Mouse (Mus musculus): ENCODE results near the gene Arhgef10l. TPM values are rescaled to one million over a fixed set of nuclear protein-coding genes. Genes with fewer than 3 reads are reported as not detected.
"Not testable (repeated sequence)": the region's sequence is repeated elsewhere in the genome, so short reads cannot be mapped to it uniquely, and the experiment has no call there.

The Arhgef10l gene
- polyA plus RNA-seq, 1 experiment: 29.1 TPM

DNA sequence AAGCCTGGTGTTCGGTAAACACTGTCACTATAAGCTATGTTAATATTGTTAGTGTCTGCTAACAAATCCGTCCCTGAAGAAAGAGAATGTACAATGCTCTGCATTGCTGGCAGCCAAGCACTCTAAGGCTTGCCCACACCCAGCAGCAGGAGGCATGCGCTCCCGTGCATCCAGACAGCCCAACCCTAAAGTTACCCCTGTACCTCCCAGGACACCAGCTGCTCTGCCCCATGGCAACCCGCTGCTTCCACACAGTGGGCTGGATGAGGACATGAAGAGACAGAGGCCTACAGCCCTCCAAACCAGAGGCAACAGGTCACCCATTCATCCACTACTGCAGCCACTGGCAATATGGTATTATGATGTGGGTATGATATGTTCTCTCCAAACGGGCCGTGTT, 60.0 kb downstream of the Arhgef10l start:
- DNase-seq (ENCODE audit: low read depth): no peak

DNA sequence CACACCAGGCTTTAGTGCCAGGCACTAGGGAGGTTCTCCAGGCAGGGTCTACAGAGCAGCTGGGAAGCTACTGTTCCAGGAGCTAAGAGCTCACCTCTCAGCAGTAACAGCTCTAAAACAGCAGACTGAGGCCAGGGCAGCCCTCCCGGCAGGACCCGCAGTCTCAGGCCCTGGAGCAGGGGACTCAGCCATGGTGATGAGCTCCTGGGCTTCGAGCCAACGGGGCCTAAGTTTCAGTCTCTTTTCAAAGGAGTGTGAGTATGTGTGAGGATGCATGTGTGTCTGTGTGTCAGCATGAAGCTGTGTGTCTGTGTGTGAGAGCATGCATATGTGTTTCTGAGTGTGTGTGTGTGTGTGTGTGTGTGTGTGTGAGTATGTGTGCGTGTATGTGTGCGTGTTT, 60.6 kb downstream of the Arhgef10l start:
- no peak for DNase-seq (ENCODE audit: low read depth)

DNA sequence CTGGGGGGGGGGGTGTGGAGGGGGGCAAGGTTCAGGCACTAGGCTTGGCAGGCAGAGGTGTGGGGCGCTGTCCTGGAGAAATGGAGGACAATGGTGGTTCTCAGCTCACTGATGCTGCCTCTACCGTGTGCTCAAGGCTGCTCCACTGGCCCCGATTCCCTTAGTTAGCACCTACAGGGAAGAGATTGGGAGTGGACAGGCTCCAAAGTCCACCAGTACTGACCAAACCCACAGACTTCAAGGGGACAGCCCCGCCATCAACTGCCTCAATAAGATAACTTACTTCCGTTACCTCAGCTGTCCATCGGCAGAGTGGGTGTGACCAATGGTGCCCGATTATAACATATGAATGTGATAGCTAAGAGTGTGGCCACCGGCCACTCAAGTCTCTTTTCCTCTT, 61.3 kb downstream of the Arhgef10l start:
- DNase-seq (ENCODE audit: low read depth): no peak

DNA sequence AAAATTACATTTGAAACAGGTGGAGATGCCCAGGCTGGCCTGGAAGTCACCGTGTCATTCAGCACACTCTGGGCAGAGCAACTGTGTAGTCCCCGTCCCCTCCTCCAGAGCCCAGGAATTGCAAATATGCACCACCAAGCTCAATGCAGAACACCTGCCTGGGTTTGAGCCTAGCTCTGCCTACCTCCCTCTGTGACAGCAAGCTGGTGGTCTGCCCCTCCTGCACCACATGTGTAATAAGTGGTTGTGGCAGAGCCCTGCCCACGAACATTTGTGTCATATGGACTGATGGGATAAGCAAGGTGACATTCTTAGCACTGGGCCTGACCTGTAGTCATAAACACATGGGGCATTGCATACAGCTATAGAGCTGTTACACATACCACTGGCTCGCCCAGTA, 63.8 kb downstream of the Arhgef10l start:
- DNase-seq (ENCODE audit: low read depth): no peak

DNA sequence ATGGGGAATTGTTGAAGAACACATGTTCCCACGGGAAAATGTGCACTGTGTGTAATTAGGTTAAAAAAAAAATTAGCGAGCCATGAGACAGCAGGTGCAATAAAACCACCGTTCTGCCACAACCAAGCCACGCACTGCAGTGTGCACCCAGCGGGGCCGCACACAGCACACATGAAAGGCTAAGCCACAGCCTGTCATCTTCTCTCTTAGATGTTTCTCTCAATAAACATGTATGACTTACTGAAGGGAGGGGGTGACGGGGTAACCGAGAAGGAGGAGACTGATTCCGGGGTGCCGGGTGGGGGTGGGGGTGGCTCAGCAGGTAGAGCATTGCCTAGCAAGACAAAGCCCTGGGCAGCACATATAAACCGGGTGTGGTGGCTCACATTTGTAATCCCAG, 64.7 kb downstream of the Arhgef10l start:
- no peak for DNase-seq (ENCODE audit: low read depth)

DNA sequence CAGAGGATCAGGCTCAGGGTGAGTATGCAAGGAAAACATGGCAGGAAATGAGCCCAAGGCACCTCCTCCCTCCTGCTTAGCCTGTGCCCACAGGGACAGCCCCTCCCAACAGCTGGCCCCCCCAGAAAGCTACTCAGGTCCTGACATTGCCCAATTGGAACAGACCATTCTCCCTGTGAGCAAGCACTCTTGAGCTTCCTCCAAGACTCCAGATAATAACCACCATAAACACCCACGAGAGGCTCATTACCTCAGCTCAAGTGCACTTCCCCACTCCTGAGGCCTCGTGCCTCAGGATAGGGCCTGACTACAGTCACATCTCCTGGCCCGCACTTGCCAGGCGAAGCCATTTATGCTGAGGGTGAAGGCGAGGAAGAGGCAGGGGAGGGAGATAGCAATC, 67.0 kb downstream of the Arhgef10l start:
- no peak for DNase-seq (ENCODE audit: low read depth)

DNA sequence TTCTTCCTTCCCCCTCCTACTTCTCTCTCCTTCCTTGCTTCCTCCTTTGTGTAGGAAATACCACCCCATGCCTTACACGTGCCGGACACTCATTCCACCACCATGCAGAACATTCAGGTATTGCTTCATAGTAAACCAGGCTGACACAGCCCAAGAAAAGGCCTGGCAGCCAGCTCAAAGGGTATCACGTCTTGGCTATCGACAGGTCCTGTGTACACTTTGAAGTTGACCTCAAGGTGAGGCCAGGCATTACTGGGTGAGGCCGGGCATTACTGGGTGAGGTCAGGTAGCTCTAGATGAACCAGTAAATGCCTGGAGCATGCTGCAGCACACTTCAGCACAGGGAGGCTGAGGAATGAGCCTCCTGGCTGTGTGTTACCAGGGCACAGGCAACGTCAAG, 67.9 kb downstream of the Arhgef10l start:
- no peak for DNase-seq (ENCODE audit: low read depth)

DNA sequence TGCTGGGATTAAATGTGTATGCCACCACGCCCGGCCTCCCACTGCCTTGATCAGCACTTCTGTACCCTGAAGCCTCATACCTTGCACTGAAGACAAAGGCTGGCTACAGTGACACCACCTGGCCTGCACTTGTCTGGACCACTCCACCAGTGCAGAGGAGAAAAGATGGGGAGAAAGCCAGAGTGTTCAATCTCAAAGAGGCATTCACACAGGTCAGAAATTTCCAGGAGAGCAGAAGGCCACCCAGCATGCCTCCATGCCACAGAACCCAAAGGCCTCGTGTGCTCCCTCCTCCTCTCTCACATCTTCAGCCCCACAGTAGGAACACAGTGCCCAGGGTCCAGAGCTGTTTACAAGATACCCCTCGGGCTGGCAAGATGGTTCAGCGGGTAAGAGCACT, 68.4 kb downstream of the Arhgef10l start:
- no peak for DNase-seq (ENCODE audit: low read depth)

DNA sequence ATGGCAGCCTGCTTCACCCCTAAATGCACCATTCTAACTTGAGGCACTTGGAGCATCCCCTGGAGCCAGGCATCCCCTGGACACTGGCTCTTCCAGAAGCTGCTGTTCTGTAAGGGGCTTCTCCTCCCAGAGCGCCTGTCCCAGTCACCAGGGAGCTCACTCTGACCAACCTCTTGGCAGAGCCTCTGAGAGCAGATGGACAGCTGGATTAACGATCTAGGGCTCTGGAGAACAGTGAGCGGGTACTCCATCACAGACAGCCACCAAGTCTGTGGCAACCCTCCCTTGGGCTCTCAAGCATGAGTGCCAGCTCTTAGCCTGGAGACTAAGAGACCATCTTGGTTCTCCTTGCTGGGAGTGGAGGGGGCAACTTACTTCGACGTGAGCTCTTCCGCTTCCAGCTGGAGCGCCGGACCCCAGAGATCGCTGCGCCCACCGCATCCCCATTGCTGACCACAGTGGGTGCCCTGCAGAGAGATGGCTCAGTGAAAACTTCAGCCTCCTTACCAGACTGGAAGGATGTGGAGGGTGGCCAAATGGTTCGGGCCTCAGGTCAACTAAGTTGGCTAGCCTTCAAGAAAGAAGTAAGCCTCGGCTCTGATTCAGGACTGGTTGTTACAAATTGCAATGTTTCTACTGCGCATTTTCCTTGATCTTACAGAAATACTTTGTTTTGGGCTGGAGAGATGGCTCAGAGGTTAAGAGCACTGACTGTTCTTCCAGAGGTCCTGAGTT, 71.9 kb downstream of the Arhgef10l start:
- no peak for DNase-seq (ENCODE audit: low read depth)

DNA sequence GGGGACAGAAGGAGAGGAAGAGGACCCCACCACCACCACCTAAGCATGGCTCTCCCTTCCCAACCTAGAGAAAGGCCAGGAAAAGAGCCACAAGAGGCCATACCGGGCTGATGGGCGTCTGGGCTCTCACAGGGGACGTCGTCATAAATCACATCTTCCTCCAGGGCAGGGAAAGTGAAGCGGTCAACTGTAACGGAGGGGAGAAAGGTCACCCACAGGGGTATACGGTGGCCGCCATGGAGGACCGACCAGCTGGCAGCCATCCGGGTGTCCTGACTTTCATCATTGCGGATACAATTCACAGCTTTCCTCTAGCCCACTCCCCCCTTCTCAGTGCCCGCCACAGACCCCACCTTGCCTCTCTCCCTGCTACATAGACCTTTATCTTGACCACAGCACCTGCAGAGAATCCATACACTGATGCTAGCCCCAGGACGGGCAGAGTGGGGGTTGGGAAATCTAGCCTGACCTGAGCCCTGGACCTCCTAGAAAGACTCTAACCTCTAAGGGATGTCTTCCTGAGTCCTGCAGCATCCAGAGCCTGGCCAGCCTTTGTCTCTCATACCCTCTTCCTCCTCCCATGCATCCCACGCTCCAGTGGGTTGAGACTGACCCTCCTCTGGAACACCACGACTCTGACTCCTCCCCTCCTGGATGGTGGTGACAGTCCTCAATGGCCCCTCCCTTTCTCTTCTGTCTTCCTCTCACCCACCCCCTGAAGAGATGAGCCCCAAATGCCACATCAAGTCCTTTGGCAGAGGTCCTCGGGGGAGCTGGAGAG, 72.6 kb downstream of the Arhgef10l start:
- DNase-seq (ENCODE audit: low read depth): no peak

DNA sequence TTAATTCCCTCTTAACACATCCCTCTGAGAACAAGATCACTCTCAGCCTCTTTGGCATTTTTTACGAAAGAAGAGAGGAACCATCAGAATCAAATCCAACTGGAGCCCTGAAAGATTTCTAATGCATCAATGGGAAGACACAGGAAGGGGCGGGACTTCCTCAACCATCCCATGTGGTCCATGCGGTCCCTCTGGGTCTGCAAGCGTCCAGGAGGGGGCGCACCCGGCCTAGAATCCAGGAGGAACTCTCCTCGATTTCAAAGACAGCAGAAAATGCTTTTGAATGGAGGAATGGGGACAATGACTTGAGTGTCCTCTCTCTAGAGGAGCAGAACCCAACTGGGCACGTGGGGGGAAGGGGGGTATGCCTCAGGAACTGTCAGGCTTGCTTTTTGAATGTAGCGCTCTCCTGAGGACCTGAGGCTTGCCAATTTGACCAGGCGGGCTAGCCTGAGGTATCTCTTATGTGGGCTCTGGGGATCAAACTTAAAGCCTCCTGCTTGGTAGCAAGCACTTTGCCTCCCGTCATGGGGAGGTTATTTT, 73.5 kb downstream of the Arhgef10l start:
- DNase-seq (ENCODE audit: low read depth): no peak

DNA sequence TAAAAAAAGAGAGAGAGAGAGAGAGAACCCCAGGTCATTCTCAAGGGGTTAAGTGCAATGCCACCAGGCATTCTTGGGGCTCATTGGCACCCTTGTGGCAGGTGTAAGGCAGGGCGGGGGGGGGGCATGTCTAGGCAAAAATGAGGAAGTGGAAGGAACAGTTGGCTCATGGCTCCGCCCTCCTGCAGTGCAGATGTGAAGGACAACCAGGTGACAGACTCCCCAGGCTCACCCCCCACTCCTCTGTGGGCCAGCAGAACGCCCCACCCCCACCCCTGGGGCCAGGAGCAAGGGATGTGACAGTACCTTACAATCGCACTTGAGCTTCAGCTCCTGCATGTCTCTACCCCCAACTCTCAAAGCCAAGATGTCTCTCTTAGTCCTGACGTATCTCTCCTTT, 79.3 kb downstream of the Arhgef10l start:
- DNase-seq (ENCODE audit: low read depth): no peak

DNA sequence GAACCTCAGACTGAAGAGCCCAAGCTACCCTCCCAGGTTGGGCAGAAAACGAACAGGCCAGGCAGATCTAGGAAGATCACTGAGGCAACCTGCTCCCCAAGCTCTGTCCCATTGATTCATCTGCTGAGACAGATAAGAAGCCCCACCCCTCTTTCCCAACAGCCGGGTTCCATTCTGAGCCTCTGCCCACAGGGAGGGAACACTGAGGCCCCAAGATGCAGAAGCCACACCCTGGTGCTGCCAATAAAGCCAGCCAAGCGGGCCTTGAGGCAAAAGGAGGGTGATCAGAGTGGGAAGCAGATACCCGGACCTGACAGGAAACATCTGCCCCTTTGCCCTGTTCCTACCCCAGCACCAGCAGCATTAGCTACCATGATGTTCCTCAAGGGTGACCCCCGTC, 81.6 kb downstream of the Arhgef10l start:
- DNase-seq (ENCODE audit: low read depth): no peak

DNA sequence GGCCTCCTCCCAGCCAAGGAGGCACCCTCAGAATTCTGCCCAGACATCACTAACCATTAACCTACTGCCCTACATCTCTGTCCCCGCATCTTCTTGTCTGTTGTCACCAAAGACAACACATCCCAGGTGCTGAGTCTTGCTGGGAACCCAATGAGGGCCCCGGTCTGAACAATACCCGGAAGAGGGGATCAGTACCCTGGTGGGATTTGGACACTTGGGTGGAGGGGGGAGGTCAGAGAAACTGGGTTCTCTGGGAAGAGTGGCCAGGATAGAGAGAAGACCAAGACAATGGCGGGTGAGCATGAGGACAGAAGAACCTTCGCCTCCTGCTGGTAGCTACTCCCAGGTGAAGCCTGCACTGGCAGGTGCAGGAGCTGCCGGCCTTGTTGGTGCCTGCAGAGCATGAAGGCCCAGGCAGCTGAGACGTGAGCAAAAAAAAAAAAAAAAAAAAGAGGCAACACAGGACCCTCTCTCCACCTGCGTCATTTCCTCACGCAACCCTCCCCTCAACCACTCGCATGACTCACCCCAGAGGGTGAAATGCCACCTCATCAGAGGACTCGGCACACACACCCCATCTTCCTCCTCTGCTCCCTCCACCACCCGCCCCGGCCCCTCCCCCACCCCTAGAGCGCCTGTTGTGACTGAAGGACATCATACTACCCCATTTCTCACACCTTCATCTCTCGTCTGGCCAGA, 83.3 kb downstream of the Arhgef10l start:
- no peak for DNase-seq (ENCODE audit: low read depth)

DNA sequence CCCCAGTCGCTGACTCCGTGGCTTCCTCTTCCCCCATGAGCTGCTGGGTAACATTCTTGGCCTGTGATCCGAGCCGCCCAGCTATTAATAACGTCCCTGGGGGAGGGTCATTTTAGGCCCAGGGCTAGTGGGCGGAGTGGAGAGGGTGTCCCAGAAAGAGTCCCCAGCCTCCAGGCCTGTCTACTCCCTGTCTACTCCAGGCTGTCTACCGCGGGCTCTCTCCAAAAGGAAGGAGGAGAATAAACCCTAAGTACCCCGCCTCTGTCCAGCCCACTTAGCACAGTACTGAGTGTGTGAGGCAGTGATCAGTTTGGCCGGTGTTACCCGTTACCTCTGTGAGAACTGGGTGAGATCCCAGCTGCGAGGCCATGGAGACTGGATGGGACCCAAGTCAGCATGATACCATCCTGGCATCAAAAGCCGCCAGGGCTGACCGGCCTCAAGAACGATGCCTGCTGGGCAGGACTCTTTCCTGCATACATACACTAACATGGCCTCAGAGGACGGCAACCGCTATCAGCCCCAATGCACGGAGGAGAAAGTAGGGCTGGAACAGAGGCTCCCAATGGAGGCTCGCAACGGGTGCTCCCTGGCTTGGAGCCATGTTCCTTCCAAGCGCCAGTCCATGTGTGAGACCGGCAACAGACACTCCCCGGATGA, 84.0 kb downstream of the Arhgef10l start:
- DNase-seq (ENCODE audit: low read depth): no peak

DNA sequence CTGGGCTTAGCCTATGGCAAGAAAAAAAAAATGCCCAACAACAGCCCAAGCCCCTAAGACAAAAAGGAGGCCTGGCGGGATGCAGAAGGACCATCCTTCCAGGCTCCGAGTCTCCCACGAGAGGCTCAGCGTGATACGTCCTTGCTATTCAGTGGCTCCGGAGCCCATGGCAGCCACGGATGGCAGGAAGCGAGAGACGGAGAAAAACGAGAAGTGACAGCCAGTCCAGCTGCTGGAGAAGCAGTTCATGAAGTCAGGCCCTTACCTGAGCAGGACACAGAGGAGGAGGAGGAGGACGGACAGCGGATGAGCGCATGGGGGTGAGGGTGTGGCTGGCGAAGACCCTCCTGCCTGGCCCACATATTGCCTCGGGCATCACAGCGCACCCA, 84.5 kb downstream of the Arhgef10l start:
- DNase-seq (ENCODE audit: low read depth): no peak

DNA sequence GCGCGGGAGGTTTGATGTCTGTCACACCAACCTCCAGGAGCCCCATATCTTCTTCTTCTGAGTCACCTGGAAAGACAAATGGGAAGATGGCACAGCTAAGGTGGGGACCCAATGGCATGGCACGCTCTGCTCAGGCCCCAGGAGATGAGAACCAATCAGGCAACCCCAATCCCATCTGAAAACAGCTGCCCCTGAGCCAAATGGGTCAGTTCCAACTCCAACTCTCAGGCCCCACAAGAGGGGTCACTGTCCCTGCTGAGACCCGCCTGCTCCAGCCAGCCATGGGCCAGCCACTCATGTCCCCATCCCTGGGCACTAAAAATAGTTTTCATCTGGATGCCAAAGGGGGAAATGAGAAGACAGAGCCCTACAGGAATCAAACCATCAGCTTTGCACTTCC, 84.9 kb downstream of the Arhgef10l start:
- DNase-seq (ENCODE audit: low read depth): no peak

DNA sequence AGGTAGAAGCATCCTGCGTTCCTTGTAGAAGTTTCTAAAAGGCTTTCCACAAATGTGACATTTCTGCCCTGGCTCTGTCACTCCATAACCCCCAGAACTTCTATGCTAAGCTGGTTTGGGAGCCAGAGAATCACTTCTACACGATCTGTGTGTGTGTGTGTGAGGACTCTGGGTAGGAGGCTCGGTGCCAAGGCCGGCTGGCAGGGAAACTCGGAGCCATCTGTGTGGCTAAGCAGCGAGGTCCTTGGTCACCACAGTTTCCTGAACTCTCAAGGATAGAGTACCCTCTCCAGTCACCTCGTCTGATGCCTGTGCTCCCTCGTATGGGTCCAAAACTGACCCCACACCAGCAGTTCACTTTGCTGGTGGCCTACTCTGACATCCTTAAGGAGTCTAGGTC, 86.2 kb downstream of the Arhgef10l start:
- DNase-seq (ENCODE audit: low read depth): no peak

DNA sequence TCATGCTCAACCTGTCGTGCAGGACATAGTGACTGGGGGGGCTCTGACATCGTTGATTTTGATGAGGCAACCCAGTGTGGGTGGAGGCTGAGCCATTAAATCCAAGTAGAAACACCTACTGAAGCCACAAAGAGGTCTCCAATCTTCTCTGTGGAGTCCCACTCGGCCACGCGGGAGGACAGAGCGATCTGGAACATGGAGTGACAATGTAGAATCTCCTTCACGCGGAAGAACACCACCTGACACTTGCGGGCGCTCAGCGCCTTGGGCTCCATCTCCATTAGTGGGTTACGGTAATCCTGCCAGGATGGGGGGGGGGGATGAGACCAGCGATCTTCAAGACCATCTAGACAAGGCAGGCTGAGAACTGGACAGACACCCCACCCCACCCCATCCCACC, 86.7 kb downstream of the Arhgef10l start:
- no peak for DNase-seq (ENCODE audit: low read depth)

DNA sequence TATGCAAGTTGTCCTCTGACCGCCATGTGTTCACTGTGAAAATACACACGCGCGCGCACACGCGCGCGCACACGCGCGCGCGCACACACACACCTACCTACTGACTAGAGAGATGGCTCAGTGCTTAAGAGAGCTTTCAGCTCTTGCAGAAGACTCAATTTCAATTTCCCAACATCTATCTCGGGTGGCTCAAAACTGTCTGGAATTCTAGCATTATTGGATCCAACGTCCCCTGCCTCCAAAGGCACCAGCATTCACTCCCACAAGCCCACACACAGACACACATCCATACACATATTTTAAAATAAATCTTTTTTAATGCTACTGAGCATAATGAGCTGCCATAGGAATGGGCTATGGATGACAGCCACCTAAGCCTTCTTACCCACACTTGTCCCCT, 89.2 kb downstream of the Arhgef10l start:
- no peak for DNase-seq (ENCODE audit: low read depth)

DNA sequence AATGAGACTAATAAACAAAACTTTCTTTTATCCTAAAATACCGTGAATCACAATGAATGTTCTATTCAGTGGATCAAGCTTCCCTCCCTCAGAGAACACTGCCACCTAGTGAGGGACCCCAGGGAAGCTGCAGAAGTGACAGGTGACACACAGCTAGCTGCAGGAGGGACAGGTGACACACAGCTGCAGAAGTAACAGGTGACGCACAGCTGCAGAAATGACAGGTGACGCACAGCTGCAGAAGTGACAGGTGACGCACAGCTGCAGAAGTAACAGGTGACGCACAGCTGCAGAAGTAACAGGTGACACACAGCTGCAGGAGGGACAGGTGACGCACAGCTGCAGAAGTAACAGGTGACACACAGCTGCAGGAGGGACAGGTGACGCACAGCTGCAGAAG, 90.9 kb downstream of the Arhgef10l start:
- DNase-seq (ENCODE audit: low read depth): not testable (repeated sequence)

DNA sequence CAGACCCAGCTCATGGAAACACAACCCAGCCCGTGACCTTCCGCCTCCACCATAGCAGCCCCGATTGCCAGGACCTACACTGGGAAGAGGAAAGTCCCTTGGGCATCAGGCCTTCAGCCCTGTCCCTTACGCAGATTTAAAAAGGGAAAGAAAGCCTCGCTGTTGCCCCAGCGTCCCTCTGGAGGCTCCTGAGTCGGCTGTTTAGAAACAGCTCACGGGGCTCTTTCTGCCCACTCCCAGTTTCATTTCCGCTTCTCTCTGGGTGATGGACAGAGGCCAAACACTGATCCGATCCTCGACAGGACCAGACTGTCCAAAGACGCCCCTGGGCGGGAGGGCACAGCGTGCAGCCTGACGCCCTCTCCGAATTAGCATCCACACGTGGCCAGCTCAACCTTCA, 93.4 kb downstream of the Arhgef10l start:
- DNase-seq (ENCODE audit: low read depth): no peak

Measured in gonadal fat pad, adult 2 months (tissue).